Mouse (Mus musculus) limb, embryonic 14.5 days (tissue): ENCODE results near the gene Pcdh17. TPM values are rescaled to one million over a fixed set of nuclear protein-coding genes. Genes with fewer than 3 reads are reported as not detected.

ENCODE experiments used
- ATAC-seq: fragments of 200-750 bp; cut with Nextera tagmentation; 2 replicates; pipeline ENCODE4 v1.8.0; 2017; ENCODE audit warnings: low read depth, moderate number of reproducible peaks, moderate TSS enrichment; ENCODE audit not compliant: low FRiP score
- DNase-seq: peaks from one replicate; pipeline ENCODE4 v3.0.0-alpha.2; 2015; ENCODE audit warnings: low spot score
- H3K27ac ChIP-seq: fragments of 300-500 bp; sonication (generic); replicated peaks from 2 replicates; pipeline ENCODE4 v1.5.1; 2014; ENCODE audit warnings: low read depth, mild to moderate bottlenecking, low read length, moderate library complexity, mixed read lengths
- H3K27me3 ChIP-seq: fragments of 300-500 bp; sonication (generic); 2 replicates; pipeline ENCODE4 v1.6.1; 2014; ENCODE audit warnings: low read length, mixed read lengths; ENCODE audit not compliant: control insufficient read depth, insufficient read depth
- H3K36me3 ChIP-seq: fragments of 300-500 bp; sonication (generic); 2 replicates; pipeline ENCODE4 v1.6.1; 2014; ENCODE audit warnings: mild to moderate bottlenecking, low read length, moderate library complexity, mixed read lengths; ENCODE audit not compliant: control insufficient read depth, insufficient read depth
- H3K4me1 ChIP-seq: fragments of 300-500 bp; sonication (generic); 2 replicates; pipeline ENCODE4 v1.6.1; 2014; ENCODE audit warnings: antibody characterized with exemption, low read length, mixed read lengths; ENCODE audit not compliant: control insufficient read depth, insufficient read depth
- H3K4me2 ChIP-seq: fragments of 300-500 bp; sonication (generic); replicated peaks from 2 replicates; pipeline ENCODE4 v1.6.1; 2014; ENCODE audit warnings: low read depth, mild to moderate bottlenecking, low read length, moderate library complexity; ENCODE audit not compliant: severe bottlenecking
- H3K4me3 ChIP-seq: fragments of 300-500 bp; sonication (generic); replicated peaks from 2 replicates; pipeline ENCODE4 v1.5.1; 2014; ENCODE audit warnings: low read length
- H3K9ac ChIP-seq: fragments of 300-500 bp; sonication (generic); 2 replicates; pipeline ENCODE4 v1.6.1; 2014; ENCODE audit warnings: mild to moderate bottlenecking, low read depth, low read length, moderate library complexity; ENCODE audit not compliant: severe bottlenecking
- H3K9me3 ChIP-seq: fragments of 300-500 bp; sonication (generic); 2 replicates; pipeline ENCODE4 v1.6.1; 2016; ENCODE audit warnings: low read length; ENCODE audit not compliant: control insufficient read depth
- POLR2A ChIP-seq: fragments of 200-500 bp; IDR thresholded peaks from 2 replicates; pipeline ENCODE4 v1.8.0; 2012; ENCODE audit warnings: inconsistent platforms, mild to moderate bottlenecking, moderate library complexity, borderline replicate concordance; ENCODE audit not compliant: insufficient read depth, insufficient read length; ENCODE audit errors: extremely low read depth
- WGBS: fragments of 180-500 bp; shearing (Covaris S2); extraction: QIAGEN DNeasy Blood & Tissue Kit; methylation state at CpG from one replicate; pipeline ENCODE4 v1.1.7; 2014; 5-methylcytosine and 5-hydroxymethylcytosine counted together
- polyA plus RNA-seq, 2 experiments: library from polyadenylated mRNA; depleted of rRNA in 1 of 2; stranded (reverse) in 1 of 2; unstranded in 1 of 2; fragments of >200 nt; fragmentation: Nextera tagmentation in 1 of 2; extraction: Ambion mirVana in 1 of 2; gene quantifications; 2 replicates each; pipeline versions ENCODE4 v1.2.1 to v1.2.3; 2012 to 2014

Gene Pcdh17
- polyA plus RNA-seq, 2 experiments: 3.8 to 6.3 TPM

GRCm38 (mm10) chr14:84480546-84480945 is 37.2 kb downstream of the Pcdh17 start:
- 75% methylated on average over 6 of the region's 6 CpGs for WGBS
- Histone ChIP-seq H3K27me3 (no peaks in the 10 kb centered on the region), H3K27ac (no peak overlapping the region), H3K9me3 (no peaks in the 10 kb centered on the region), H3K4me1 (no peaks in the 10 kb centered on the region), H3K36me3 (no peaks in the 10 kb centered on the region), H3K9ac (no peak overlapping the region), H3K4me3 (no peak overlapping the region), H3K4me2 (no peak overlapping the region)
- TF ChIP-seq POLR2A: no peak
- no peak for ATAC-seq
- no peak for DNase-seq

- DNase-seq: peak; percentile 40
- H3K27me3 ChIP-seq: no peaks in the 10 kb centered on the region
- ATAC-seq: no peak
- 59% methylated on average over 4 of the region's 4 CpGs for WGBS
- no peaks in the 10 kb centered on the region for H3K4me1 ChIP-seq
- no peaks in the 10 kb centered on the region for H3K36me3 ChIP-seq
- no peak overlapping the region for H3K27ac ChIP-seq
- TF ChIP-seq POLR2A: no peak
- no peak overlapping the region for H3K4me3 ChIP-seq
- H3K4me2 ChIP-seq: no peak overlapping the region
- no peak overlapping the region for H3K9ac ChIP-seq
- H3K9me3 ChIP-seq: no peaks in the 10 kb centered on the region
These were observed 41.0 kb downstream of the Pcdh17 start for GRCm38 (mm10) chr14:84484350-84484749.

GRCm38 (mm10) chr14:84511010-84511409 is 67.6 kb downstream of the Pcdh17 start:
- Histone ChIP-seq H3K9me3 (no peaks in the 10 kb centered on the region), H3K36me3 (no peaks in the 10 kb centered on the region), H3K4me3 (no peak overlapping the region), H3K27me3 (no peaks in the 10 kb centered on the region), H3K27ac (no peak overlapping the region), H3K4me1 (no peaks in the 10 kb centered on the region), H3K9ac (no peak overlapping the region), H3K4me2 (no peak overlapping the region)
- WGBS: 92% methylated on average over 2 of the region's 2 CpGs
- TF ChIP-seq POLR2A: no peak
- DNase-seq (no peak), ATAC-seq (no peak)

DNA sequence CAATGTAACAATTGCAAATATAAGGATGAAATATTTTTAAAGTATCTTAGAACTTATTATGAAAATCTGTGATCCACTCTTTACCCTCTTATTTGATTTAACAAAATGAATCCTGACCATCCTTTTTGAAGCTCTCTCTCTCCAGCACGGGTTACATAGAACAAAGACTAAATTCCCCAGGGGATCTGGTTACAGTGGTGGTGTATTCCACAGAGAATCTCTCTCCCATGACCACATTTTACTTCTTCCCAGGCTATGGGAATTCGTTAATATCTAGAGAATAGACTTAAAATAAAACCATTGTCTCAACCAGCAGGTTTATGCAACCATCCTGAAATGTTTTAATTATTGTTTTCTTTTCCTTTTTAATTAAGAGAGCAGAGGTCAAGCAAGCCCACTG is 89.0 kb downstream of the Pcdh17 start:
- H3K9ac ChIP-seq: no peak overlapping the region
- no peaks in the 10 kb centered on the region for H3K4me1 ChIP-seq
- no peak for TF ChIP-seq POLR2A
- H3K4me2 ChIP-seq: no peak overlapping the region
- H3K4me3 ChIP-seq: no peak overlapping the region
- no peaks in the 10 kb centered on the region for H3K36me3 ChIP-seq
- ATAC-seq (no peak), DNase-seq (no peak)
- 56% methylated on average over 2 of the region's 2 CpGs for WGBS
- no peaks in the 10 kb centered on the region for H3K9me3 ChIP-seq
- H3K27me3 ChIP-seq: no peaks in the 10 kb centered on the region
- H3K27ac ChIP-seq: no peak overlapping the region

- ATAC-seq (no peak), DNase-seq (no peak)
- H3K9me3 ChIP-seq: no peaks in the 10 kb centered on the region
- H3K4me1 ChIP-seq: no peaks in the 10 kb centered on the region
- H3K27me3 ChIP-seq: no peaks in the 10 kb centered on the region
- no peaks in the 10 kb centered on the region for H3K36me3 ChIP-seq
- no peak overlapping the region for H3K4me3 ChIP-seq
- H3K9ac ChIP-seq: no peak overlapping the region
- H3K27ac ChIP-seq: no peak overlapping the region
- no peak for TF ChIP-seq POLR2A
- no peak overlapping the region for H3K4me2 ChIP-seq
These were observed 91.9 kb downstream of the Pcdh17 start for GRCm38 (mm10) chr14:84535264-84535663.

- H3K36me3 ChIP-seq: no peaks in the 10 kb centered on the region
- no peaks in the 10 kb centered on the region for H3K4me1 ChIP-seq
- no peak overlapping the region for H3K4me3 ChIP-seq
- no peaks in the 10 kb centered on the region for H3K9me3 ChIP-seq
- H3K27ac ChIP-seq: no peak overlapping the region
- no peak overlapping the region for H3K4me2 ChIP-seq
- ATAC-seq: no peak
- no peak for TF ChIP-seq POLR2A
- 84% methylated on average over 3 of the region's 3 CpGs for WGBS
- DNase-seq: no peak
- H3K9ac ChIP-seq: no peak overlapping the region
- no peaks in the 10 kb centered on the region for H3K27me3 ChIP-seq
These were observed 98.5 kb downstream of the Pcdh17 start for GRCm38 (mm10) chr14:84541838-84542237.
